Mouse (Mus musculus): ENCODE data around the gene Zswim8.

DNA sequence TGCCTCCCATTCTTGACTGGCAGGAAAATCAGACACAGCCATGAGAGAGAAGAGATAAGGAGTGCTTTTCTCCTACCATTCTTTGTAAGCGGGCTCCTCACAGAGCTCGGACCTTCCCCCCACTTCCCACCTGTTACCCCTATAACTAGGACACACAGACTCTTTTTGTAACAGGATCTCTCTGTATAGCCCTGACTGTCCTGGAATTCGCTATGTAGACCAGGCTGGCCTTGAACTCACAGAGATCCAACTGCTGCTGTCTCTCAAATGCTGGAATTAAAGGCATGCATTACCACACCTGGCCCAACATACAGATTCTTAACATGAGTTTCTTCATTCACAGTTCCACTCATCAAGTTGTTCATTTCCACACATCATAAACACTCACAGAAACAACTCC, 44.6 kb upstream of the Zswim8 start:
- TF ChIP-seq GATA1 (IDR thresholded peaks at IDR 0.05; ENCODE audit: borderline replicate concordance, low read length) (no peak), FLI1 (IDR thresholded peaks at IDR 0.05; ENCODE audit: low read length) (no peak)

Data from megakaryocyte, embryonic 14.5 days (primary cell).